Mouse (Mus musculus): Measurements from ENCODE around the gene Arl14. TPM values are rescaled to one million over a fixed set of nuclear protein-coding genes. Genes with fewer than 3 reads are reported as not detected.
A peak's percentile ranks its signal among the peaks of the same experiment; 100 is the strongest.
"Not testable (repeated sequence)": the region's sequence is repeated elsewhere in the genome, so short reads cannot be mapped to it uniquely, and the experiment has no call there.

The Arl14 gene
- total RNA-seq, 2 experiments from 2014 or later: not detected

DNA sequence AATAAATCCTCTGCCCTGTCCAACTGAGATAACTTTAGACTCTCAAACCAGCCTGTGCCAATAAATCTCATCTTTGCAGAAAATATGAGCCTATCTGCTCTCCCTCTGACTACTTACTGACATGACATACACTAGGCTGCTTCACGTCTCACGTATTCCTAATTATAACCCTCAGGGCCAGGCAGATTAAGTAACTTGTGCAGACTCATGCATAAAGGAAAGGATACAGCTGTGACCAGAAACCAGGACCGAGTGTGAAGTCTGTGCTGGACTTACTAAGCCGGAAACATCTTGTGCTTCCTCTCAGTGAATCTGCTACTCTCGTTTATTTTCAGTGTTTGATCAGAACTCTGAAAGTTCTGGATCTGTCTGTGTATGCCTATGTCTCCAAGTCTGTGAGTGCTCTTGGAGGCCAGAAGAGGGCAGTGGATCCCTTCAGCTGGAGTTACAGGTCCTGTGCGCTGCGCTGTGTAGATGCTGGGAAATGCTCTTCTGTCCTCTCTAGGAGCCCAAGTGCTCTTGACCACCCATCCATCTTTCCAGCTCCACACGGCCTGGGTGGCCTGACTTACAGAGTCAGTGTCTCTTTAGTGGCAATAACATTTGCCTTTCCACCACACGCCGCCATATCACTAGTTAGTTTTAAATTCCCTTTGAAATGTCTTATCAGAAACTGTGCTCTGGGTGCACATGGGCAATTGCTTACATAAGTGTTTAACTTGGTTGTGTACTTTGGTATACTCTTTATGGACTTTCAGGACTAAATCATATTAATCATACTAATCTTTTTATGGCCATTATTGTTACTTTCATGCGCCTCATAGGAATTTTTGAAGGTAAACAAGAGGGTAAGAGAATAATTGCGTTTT lies 13.5 kb upstream of the Arl14 start:
- intact Hi-C loops (cut with DNase I): no loop called here
- peak; percentile 22 to 24 for DNase-seq (ENCODE audit: low spot score in 2 of 2)

DNA sequence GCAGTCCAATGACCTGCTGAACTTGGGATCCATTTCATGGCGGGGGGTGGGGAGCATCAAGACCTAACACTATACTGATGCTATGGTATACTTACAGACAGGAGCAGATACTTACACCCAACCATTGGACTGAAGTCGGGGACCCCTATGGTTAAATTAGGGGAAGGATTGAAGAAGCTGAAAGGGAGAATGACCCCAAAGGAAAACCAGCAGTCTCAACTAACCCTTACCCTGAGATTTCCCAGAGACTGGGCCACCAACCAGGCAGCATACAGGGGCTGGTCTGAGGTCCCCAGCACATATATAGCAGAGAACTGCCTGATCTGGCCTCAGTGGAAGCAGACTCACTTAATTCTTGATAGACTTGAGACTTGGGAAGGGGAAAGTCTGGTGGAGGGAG lies 10.0 kb upstream of the Arl14 start:
- DNase-seq (ENCODE audit: low spot score in 2 of 2): no peak
- intact Hi-C loops (cut with DNase I): no loop called here

DNA sequence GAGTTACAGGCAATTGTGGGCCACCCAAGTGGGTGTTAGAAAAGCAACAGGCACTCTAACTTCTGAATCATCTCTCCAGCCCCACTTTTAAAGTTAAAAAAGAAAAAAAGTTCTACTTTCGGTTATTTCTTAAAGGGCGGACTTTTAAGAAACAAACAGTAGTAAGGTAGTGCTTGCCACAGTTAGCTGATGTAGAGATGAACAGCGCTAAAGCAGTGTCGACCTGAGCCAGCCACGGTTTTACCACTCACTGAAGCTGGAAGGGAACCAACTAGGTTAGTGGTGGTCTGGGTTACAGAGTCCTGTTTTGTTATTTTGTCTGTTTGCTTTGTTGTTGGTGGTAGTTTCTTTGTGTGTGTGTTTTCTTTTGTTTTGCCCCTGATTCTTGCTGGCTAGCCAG lies 8.8 kb upstream of the Arl14 start:
- intact Hi-C loops (cut with DNase I): no loop called here

DNA sequence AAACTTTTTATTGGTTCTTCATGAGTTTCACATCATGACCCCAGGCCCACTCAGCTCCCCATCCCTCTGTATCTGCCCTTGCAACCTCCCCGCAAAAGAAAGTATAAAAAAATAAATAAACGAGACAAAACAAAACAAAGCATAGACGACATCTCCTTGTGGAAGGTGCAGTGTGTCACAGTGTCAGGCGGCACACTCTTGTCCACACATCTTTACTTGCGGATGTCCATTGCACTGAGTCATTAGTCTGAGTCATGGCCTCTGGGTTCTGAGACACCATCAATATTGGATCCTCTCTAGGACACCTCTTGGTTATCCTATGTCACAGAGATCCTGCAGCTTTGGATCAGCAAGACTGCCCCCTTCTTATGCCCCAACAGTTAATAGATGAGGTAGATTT lies 7.7 kb upstream of the Arl14 start:
- DNase-seq (ENCODE audit: low spot score in 2 of 2): no peak
- intact Hi-C loops (cut with DNase I): no loop called here

More for the DNA sequence above, 8.8 kb upstream of the Arl14 start:
- DNase-seq (ENCODE audit: low spot score in 2 of 2): no peak

DNA sequence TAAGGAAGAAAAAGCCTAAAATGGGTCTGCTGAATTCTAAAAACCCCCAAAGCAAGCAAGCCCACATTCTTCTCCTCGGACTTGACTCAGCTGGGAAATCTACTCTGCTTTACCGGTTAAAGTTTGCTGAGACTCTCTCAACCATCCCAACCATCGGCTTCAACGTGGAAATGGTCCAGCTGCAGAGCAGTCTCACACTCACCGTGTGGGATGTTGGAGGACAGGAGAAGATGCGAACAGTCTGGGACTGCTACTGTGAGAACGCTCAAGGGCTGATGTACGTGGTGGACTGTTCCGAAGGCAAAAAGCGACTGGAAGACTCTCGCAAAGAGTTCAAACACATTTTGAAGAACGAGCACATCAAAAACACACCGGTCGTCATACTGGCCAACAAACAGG lies 282 bp downstream of the Arl14 start:
- DNase-seq (ENCODE audit: low spot score in 2 of 2): no peak
- intact Hi-C loops (cut with DNase I): no loop called here

DNA sequence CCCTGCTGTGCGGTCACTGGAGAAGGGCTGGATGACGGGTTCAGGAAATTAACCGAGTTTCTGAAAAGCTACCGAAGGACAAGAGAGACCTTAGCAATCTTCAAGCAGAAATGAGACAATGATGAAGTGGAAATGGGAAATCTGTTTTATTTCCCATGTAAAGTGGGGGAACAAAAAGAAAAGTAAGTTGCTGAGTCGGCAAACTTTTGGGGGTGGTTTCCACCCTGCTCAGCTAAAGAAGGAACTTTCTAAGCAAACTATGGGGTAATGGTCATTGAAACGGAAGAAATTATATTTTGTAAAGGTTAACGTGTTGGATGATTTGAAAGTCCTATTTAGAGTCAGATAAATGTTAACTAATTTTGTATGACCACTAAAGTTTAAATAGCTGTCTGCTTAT lies 768 bp downstream of the Arl14 start:
- intact Hi-C loops (cut with DNase I): no loop called here
- no peak for DNase-seq (ENCODE audit: low spot score in 2 of 2)

DNA sequence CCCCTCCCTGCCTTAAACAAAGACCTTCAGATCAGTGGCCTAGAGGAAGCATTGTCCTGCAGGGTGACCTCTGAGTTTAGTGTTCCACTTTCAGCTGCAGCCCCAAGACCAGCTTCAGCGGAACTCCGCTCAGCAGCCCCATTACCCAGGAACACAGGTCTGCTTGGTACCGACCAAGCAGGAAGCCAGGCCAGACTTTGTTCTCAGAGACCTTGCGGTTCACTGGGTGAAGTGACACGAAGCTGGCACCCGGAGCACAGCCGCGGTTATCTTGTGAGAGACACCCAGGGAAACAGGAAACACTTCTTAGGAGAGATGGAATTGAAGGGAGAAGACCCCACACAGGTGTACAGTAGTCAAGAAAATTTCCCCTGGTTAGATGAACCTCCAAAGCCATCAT lies 1.4 kb downstream of the Arl14 start:
- DNase-seq (ENCODE audit: low spot score in 2 of 2): no peak
- intact Hi-C loops (cut with DNase I): no loop called here

DNA sequence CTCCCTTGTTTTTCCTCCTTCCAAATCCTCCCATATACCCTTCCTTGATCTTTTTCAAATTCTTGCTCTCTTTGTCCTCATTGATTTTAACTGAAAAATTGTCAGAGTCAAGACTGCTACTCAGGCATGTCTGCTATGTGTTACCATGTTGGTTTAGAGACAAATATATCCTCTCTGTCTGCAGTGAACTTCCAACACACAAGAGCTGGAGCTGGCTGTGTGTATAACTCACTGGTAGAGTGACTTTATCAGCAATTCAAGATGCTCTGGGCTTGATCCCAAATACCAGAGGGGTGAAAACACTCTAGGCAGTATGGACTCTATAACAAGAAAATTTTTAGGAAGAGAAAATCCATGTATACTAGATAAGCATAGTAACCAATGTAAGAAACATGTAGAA lies 2.8 kb downstream of the Arl14 start:
- DNase-seq (ENCODE audit: low spot score in 2 of 2): no peak
- intact Hi-C loops (cut with DNase I): no loop called here

DNA sequence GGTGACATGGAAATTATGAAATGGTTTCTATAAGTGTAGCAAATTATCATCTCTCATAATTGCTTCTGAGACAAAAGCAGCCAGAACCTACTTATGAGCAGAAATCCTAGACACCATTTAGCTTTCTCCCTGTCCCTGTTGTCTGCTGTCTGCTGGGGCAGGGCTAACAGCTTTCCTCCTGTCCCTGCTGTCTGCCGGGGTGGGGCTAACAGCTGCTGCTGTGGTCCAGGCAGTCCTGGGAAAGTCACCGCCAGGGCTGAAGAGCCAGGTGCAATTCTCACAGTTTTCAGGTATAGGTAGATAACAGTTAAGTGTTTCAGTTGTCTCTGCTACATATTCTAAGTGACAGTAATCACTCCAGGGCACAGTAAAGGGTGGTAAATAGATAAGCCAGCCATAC lies 4.3 kb downstream of the Arl14 start:
- intact Hi-C loops (cut with DNase I): no loop called here
- no peak for DNase-seq (ENCODE audit: low spot score in 2 of 2)

DNA sequence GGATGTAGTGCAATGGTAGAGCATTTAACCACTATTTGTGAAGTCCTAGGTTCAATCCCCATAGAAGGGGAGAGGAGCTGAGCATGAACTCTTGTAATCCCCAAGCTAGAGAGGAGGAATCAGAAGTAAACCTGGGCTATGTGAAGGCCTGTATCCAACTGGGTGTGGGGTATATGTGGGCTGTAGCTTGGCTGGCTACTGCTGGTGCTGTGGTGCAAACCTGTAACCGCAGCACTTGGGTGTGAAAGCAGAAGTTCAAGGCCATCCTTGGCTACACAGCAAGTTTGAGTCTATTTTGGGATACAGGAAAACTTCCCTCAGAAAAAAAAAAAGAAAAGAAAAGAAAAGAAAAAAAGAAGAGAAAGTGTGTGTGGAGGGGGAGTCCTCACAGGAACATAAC lies 5.8 kb downstream of the Arl14 start:
- DNase-seq (ENCODE audit: low spot score in 2 of 2): no peak
- intact Hi-C loops (cut with DNase I): no loop called here

DNA sequence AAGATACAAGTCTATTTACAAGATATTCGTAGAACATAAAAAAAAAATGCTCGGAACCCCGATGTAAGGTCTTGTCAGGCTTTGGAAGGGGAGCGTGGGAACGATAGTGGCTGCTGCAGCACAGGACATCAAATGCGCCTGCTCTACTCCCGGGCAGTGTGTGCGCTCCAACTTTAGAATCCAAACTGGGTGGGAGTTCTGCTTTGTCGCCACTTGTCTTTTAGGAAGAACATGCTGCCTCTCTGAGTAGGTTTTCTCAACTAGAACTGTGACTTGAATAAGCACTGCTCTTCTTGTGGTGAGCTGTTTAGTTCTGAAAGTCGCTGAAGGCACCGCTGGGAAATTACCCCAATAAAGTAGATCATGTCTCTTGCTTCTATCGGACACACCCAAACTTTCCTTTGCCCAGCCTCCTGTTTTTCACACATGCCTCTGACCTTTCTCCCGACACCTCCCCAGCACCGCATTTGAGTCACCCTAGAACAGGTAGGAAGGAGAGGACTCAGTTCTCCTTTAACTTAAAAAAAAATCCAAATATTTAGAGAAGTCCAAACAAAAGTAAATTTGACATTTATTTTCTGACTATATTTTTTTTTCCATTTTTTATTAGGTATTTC lies 9.4 kb downstream of the Arl14 start:
- DNase-seq (ENCODE audit: low spot score in 2 of 2): no peak
- intact Hi-C loops (cut with DNase I): no loop called here

DNA sequence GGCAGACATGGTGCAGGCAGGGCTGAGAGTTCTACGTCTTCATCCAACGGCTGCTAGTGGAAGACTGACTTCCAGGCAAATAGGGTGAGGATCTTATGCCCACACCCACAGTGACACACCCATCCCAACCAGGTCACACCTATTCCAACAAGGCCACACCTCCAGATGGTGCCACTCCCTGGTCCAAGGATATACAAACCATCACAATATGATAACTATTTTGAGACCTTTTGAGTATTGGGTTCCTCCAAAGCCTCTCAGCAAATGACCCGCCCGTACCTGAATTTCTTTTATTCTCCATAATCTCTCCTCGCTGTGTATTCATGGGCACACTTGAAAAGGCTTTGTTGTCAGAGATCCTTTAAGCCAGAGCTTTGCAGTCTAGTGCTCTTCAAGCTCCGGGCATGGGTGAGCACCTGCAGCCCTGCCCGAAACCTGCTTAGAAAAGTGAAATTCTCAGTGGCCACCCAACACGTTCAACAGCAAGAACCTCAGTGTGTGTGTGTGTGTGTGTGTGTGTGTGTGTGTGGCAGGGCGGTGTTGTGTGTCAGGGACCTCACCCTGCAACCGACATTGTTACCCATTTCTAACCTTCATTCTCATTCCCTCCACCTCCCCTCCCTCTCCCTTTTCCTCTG lies 11.5 kb downstream of the Arl14 start:
- DNase-seq (ENCODE audit: low spot score in 2 of 2); intact Hi-C loops (cut with DNase I): not testable (repeated sequence)

DNA sequence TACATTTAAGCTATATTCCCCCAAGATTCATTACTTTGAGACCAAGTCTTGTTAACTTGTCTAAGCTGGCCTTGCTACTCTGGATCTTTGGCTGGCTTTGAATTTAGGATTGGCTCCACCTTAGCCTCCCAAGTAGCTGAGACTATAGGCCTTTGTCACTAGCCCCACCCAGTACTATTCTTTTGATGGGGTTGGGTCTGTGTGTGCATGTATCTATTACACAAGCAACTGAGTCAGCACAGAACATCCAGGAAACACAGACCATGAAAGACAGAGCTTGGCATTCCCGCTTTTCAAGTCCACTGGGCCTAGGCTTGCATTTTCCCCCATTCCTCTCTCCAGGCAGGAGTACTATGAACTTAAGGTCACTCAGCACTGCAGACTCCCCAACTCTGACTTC lies 12.3 kb downstream of the Arl14 start:
- intact Hi-C loops (cut with DNase I): no loop called here
- no peak for DNase-seq (ENCODE audit: low spot score in 2 of 2)

DNA sequence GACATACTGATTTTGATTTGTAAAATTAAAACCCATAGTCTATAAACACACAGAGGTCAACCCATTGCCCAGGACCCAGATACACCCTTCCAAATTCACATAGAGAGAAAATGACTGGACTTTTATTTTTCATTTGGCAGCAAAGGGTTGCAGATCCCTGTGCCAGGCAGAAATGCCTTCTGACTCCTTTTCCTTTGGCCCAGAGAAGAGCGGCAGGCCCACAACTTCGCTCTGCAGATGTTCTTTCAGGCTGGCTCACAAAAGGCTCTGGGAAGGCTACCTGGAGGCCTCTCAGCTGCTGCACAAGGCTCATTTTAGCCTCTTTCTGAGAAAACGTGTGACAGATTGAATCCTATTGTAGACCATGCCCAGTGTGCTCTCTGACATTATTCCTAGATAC lies 13.6 kb downstream of the Arl14 start:
- intact Hi-C loops (cut with DNase I): loop anchor here (5.0 kb wide), 1 partner anchor 471 kb away; no protein-coding TSS in a partner anchor
- DNase-seq (ENCODE audit: low spot score in 2 of 2): no peak

DNA sequence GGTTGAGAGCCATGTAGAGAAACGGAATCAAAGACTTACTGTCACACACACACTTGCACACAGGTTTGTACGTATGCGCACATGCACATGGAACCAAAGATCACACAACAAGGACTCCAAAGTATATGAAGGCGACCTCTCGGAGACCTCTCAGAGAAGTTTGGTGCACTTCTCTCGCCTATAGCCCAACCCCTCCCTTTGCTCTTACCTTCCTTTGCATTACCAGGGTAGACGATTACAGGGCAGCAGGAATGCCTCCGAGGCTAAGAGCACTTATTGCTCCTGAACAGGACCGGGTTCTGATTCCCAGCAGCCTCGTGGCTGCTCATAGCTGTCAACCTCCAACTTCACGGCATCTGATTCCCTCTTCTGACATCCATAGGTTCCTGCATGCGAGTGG lies 14.3 kb downstream of the Arl14 start:
- DNase-seq (ENCODE audit: low spot score in 2 of 2): no peak
- intact Hi-C loops (cut with DNase I): loop anchor here (5.0 kb wide), 1 partner anchor 471 kb away; no protein-coding TSS in a partner anchor

DNA sequence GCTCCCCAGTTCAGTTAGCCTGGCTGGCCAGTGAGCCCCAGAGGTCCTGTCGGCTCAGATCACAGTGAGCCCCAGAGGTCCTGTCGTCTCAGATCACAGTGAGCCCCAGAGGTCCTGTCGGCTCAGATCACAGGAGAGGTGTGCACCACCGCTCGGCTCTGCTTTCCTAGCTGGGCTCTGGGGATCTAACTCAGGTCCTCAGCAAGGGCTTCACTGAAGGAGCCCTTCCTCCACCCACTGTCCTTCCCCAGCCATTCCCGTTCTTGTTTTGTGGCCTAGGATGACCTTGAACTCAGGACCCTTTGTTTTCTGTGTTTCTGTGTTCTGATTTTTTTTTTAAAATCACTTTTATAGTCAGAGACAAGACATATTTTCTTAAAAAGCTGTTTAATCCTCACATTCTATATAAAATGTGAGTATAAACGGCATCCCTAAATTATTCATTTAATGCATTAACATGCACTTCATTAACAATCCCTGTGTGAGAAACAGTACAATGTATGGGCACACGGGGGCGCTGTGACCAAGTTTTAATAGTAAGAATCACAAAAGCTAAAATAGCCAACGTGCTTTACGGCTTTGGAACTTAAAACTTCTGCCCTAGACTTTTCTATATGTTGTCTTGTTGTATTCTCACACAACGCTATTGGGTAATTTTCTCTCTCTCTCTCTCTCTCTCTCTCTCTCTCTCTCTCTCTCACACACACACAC lies 16.1 kb downstream of the Arl14 start:
- peak; percentile 72 to 84 for DNase-seq (ENCODE audit: low spot score in 2 of 2)
- intact Hi-C loops (cut with DNase I): loop anchor here (5.0 kb wide), 1 partner anchor 469 kb away; no protein-coding TSS in a partner anchor

DNA sequence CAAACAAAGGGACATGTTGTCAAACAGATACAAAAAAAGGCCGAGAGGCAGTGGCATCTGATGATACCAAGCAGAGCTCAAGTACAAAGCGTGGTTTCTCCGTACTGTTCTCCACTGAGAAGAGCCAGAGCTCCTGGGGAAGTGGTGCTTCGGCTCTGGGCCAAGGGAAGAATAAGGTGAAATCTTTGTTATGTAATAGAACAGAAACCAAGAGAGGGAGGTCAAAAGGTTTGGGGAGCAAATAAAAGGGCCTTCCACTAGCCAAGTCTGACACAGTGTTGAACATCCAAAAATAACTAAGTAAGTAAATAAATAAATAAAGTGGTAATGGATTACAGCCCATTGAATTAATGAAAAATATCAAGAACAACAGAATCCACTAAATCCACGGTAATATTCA lies 17.0 kb downstream of the Arl14 start:
- no peak for DNase-seq (ENCODE audit: low spot score in 2 of 2)
- intact Hi-C loops (cut with DNase I): loop anchor here (5.0 kb wide), 1 partner anchor 468 kb away; no protein-coding TSS in a partner anchor

DNA sequence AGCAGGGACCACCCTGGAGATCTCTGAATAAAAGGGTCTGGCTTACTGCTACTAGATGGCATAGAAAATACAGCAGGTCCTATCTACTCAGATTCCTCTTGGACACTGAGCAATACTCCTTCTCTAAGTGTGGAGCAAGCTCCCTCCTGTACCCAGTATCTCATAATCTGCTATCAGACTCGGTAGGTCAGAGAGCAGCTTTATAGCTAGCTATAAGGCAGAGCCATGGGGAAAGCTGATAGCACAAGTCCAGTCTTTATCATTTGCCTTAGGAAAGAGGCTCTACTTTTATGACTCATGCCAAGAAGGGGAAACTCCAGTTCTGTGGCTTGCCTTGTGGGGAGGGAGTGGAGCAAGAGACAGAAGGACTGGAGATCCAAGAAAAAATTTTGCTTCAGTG lies 18.8 kb downstream of the Arl14 start:
- intact Hi-C loops (cut with DNase I): no loop called here
- no peak for DNase-seq (ENCODE audit: low spot score in 2 of 2)

DNA sequence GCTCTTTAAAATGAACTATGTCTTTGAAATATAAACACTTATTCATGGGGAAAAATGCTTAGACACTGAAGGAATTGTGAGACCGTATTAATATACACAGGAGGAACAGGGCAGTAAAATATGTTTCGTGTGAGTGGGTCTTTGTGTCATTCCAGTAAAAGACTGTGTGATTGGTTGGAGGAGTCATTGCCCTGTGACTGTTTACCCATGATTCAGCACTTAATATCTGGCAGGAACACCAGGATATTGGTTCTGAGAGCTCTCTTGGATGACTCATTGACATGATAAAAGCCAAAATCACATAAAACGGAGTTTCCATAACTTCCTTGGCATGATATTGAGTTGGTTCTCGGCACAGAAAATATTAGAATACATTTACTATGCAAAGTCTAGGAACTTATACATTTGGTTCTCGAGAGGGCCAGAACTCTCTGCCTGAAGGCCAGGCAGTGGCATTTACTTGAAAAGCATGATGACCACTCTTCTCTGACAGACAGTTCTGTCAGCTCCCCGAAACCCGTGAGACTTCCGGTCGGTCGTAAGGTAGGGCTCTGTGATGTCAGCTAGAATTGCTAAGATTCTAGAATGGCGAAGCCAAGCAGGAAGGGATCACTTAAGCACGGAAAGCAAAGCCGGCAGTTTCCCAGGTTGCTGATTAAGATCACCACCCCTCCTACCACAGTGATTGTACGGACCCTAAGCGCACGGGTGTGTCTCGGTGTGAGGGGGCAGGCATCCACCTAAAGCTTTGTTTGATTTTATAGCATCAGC lies 31.1 kb downstream of the Arl14 start:
- DNase-seq (ENCODE audit: low spot score in 2 of 2): no peak
- intact Hi-C loops (cut with DNase I): no loop called here
